Mouse (Mus musculus): ENCODE data around the gene Arhgap24.

GRCm38 (mm10) chr5:102786123-102786522 is 304.9 kb downstream of the Arhgap24 start:
- TF ChIP-seq POLR2A (IDR thresholded peaks at IDR 0.05; ENCODE audit: insufficient read length, low read depth), result no peak
- no peak for TF ChIP-seq TCF3 (IDR thresholded peaks at IDR 0.05; ENCODE audit: insufficient read length, low read depth)
- TF ChIP-seq CEBPB (IDR thresholded peaks at IDR 0.05; ENCODE audit: insufficient read depth, poor library complexity, severe bottlenecking), result no peak
- no peak for TF ChIP-seq MAX (IDR thresholded peaks at IDR 0.05; ENCODE audit: low read depth)
- no peak for TF ChIP-seq MYOG (IDR thresholded peaks at IDR 0.05; ENCODE audit: control insufficient read depth in 1 of 3, insufficient read depth in 1 of 3, insufficient read length in 2 of 3, low read depth in 2 of 3)
- TF ChIP-seq E2F4 (IDR thresholded peaks at IDR 0.05; ENCODE audit: insufficient read depth), result no peak
- no peak for TF ChIP-seq USF1 (IDR thresholded peaks at IDR 0.05; ENCODE audit: low read depth)
- no peak for TF ChIP-seq TCF12 (IDR thresholded peaks at IDR 0.05; ENCODE audit: insufficient read depth, poor library complexity, severe bottlenecking)
- no peak for TF ChIP-seq POLR2AphosphoS2 (IDR thresholded peaks at IDR 0.05; ENCODE audit: insufficient read length, low read depth)
- TF ChIP-seq MYOD1 (IDR thresholded peaks at IDR 0.05; ENCODE audit: control insufficient read depth in 1 of 3, insufficient read length in 2 of 3, low read depth in 2 of 3), result no peak
- no peak for TF ChIP-seq REST (IDR thresholded peaks at IDR 0.05; ENCODE audit: insufficient read depth, insufficient read length)
- TF ChIP-seq SRF (IDR thresholded peaks at IDR 0.05; ENCODE audit: control insufficient read depth, insufficient read length, low read depth), result no peak

All from myocyte (in vitro differentiated cells).